Mouse (Mus musculus): ENCODE measurements at regions not wholly inside any gene's neighbourhood (a gene's known extent, or its start where the extent isn't known, plus 50 kb on each side); places are given as distances from the start of the nearest gene placed in this dataset.

DNA sequence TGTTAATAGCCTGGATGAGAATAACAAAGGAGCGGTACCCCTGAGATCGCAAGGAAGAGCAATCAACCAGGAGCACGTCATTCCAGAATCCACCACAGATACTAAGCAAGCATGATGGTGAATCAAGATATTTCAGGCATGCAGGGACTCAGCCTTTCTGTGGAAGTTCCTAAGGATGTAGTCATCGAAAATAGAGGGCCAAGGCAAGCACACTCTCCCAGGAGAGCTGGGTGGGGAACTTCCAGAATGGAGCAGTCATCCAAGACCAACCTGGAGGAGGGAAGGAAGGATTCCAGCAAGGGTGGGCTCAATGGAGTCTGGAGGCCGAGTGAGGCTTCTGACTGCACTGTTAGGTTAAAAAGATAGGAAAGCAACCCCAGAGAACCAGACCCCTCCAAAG, 75.0 kb upstream of the S1pr3 start:
- no peak for DNase-seq (ENCODE audit: low spot score in 2 of 2)

DNA sequence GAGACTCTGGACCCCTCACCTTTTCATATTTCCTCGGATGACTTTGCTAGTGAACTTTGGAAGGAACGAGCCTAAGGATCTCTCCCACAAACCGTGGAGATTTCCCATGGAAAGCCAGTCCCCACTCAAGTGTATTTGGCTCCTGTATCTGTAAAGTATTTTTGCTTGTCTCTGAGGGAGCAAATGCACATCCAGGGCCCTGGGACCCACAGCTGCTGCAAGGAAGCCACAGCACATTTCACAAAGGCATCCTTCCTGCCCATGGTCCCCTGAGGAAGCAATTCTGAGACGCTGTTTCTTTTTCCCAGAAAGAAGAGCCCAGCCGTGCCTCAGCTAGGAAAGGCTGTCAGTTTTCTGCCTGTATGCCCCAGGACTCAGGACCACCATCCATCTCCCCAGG, 71.7 kb upstream of the S1pr3 start:
- no peak for DNase-seq (ENCODE audit: low spot score in 2 of 2)

DNA sequence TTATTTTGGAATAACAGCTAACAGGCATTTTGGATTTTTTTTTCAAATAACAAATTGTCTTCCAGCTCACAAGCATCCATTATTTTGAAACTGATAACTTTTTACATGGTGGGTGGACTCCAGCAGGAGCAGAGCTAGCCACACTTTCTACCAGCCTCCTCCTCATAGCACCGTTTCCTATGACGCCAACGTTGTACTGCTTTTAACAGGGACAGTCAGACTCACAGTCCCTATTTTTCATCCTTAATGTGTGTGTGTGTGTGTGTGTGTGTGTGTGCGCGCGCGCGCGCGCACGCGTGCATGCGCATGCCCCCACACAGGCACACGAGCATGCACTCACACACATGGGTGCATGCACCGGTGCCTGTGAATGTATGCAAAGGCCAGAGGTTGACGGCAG, 70.5 kb upstream of the S1pr3 start:
- DNase-seq (ENCODE audit: low spot score in 2 of 2), result no peak

DNA sequence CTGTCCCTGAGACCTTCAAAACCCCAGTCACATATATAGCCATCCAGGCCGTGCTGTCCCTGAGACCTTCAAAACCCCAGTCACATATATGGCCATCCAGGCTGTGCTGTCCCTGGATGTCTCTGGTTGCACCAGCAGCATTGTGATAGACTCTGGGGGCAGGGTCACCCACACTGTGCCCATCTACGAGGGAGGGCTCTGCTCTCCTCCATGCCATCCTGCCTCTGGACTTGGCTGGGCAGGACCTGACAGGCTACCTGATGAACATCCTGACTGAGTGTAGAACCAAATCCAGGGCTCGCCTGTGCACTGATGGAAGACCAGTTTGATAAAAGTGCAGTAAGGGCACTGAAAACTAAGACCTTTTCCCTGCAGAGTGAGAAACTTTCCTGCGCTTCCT, 63.1 kb upstream of the S1pr3 start:
- DNase-seq (ENCODE audit: low spot score in 2 of 2), result no peak

DNA sequence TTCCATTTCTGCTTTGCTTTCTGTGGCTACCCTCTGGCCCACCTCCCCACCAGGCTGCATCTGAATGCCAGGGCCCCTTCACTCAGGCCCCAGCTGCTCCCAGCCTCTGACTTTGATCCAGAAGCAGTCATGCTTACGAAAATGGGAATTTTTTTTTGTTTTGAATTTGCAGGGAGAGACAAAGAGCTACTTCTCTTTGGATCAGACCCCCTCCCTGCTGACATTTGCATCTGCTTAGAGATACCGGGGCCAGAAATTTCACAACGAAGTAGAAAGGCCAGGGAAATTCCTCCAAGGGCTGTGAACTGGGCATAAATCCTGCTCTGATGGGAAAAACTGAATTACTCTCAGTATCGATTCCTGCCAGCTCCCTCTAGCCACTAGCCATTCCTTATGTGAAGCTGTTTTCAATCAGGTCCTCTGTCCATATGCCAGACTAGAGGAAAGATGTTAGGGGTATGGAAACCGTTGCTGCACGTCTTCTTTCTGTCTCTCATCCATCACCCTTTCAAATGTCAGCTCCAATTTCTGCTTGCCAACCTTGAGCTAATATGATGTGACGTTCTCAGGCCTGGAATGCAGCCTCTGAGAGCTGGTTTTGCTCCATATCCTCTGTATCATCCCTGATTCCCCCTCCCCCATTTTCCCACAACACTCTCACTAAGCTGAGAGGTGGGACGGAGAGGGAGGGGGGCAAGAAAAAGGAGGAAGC, 62.4 kb upstream of the S1pr3 start:
- peak in 1 of 2 experiments; percentile 31 for DNase-seq (ENCODE audit: low spot score in 2 of 2)

DNA sequence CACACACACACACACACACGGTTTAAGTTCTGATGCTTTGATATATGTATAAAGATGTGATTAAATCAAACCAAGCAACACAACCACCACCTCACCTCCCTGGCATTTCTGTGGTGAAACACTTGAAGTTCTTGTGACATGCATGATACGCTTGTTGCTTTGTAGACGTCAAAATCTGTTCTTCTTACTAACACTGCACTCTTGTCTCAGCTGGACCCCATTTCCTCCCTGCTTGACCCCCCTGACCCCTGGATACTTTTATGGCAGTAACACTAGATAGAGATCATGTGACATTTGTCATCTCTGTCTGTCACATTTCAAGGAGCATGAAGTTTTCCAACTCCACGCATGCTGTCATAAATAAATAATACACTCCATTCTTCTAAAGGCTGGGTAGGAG, 59.7 kb upstream of the S1pr3 start:
- DNase-seq (ENCODE audit: low spot score in 2 of 2), result no peak

DNA sequence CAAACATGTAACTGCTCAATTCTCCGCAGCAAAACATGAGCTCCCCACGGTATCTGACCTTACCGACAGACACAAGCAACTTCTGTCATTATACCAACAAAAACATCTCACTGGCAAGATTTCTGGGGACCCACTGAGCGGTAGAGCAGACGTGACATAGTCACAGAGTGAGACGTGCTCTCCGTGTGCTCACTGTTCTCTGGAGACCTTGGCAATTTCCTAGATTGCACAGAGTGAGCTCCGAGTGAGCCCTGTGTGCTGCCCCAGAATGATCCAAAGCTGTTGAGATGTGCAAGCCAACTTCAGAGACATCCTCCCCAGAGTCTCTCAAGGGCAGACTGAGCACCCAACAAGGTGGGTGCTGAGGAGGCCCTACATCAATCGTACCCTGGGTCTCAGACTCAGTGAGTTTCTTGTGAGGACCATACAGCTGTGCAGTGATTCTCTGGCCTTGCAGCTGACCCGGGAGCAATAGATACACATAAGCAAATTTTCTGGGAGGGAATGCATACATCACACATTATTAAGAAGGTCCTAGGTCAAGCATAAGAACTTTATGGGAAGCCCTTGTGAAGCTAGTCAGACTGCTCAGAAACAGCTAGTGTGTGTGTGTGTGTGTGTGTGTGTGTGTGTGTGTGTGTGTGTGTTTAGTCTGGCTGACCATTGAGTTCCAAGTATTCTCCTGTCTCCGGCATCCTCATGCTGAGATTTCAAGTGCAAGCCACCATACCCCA, 58.5 kb upstream of the S1pr3 start:
- no peak for DNase-seq (ENCODE audit: low spot score in 2 of 2)

DNA sequence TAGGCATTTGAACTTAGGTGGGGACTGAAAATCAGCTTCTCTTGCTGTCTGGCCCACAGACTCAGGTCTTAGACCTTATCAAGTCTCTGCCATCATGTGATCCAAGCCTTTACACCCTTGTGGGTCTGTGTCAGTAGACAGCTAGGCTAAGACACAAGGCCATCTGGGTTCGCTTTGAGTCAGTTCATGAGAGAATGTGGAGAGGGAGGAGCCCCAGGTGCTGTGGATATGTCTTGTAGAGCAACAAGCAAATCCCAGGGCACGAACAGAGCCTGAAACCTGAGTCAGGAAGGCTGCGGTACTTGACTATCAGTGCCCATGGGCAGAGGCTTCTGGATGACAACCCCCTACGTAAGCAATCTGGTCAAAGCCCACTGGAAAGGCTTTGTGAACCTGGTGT, 55.6 kb upstream of the S1pr3 start:
- no peak for DNase-seq (ENCODE audit: low spot score in 2 of 2)

DNA sequence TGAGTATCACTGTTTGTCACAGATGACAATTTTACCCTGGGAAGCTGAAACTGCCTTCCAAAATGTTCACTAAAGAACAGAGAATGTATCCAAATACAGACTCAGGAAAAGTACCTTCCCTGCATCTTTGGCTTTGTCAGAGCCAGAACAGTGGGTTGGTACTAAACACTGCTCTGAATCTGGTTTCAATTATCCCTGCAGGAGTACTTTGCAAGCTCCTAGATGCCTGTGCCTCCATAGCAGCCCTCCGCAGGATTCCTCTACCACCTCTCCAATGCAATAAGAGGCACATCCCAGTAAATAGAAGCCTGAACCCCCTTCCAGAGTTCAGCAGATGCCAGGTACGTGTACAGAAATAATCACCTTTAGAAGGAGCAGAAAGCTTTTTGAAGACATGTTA, 52.9 kb upstream of the S1pr3 start:
- DNase-seq (ENCODE audit: low spot score in 2 of 2), result no peak

Measured in gastrocnemius, postnatal 4 days (tissue).